Mouse (Mus musculus) MEL (cell line): ENCODE data around the gene Fkbp15. TPM values are rescaled to one million over a fixed set of nuclear protein-coding genes. Genes with fewer than 3 reads are reported as not detected.

Experiments used
- DNase-seq: peaks from one replicate; pipeline ENCODE4 v3.0.0; 2011; ENCODE audit warnings: low read depth, low spot score
- H3K27ac ChIP-seq: 2 replicates; pipeline ENCODE4 v1.5.1; 2012; ENCODE audit warnings: low read depth, mild to moderate bottlenecking, control low read depth, low read length, moderate library complexity; ENCODE audit not compliant: control insufficient read depth
- H3K27me3 ChIP-seq, 2 experiments: fragments of 150-350 bp in 1 of 2; sonication (generic) in 1 of 2; 2 replicates each; pipeline ENCODE4 v1.6.1; 2012; ENCODE audit warnings: low read length in 2 of 2, mild to moderate bottlenecking in 2 of 2, improper control_type of control experiment in 1 of 2, moderate library complexity in 1 of 2; ENCODE audit not compliant: insufficient read depth in 2 of 2, control insufficient read depth in 1 of 2
- H3K36me3 ChIP-seq, 2 experiments: 2 replicates each; pipeline ENCODE4 v1.6.1; 2012 to 2014; ENCODE audit warnings: low read length in 2 of 2, improper control_type of control experiment in 1 of 2, inconsistent platforms in 1 of 2, mild to moderate bottlenecking in 1 of 2; ENCODE audit not compliant: insufficient read depth in 2 of 2, control insufficient read depth in 1 of 2
- H3K4me1 ChIP-seq, 2 experiments: fragments of 150-350 bp in 1 of 2; sonication (generic) in 1 of 2; 2 replicates each; pipeline ENCODE4 v1.6.1; 2012; ENCODE audit warnings: low read length in 2 of 2, improper control_type of control experiment in 1 of 2, mild to moderate bottlenecking in 1 of 2; ENCODE audit not compliant: insufficient read depth in 2 of 2, control insufficient read depth in 1 of 2
- H3K4me3 ChIP-seq, 2 experiments: fragments of 150-350 bp in 1 of 2; sonication (generic) in 1 of 2; 2 replicates each; pipeline ENCODE4 v1.5.1; 2012; ENCODE audit warnings: low read depth in 2 of 2, low read length in 2 of 2, mild to moderate bottlenecking in 2 of 2, moderate library complexity in 2 of 2, control low read depth in 1 of 2, improper control_type of control experiment in 1 of 2; ENCODE audit not compliant: control insufficient read depth in 1 of 2, insufficient read depth in 1 of 2
- H3K79me2 ChIP-seq: 2 replicates; pipeline ENCODE4 v1.6.1; 2012; ENCODE audit warnings: mild to moderate bottlenecking, low read length, moderate library complexity; ENCODE audit not compliant: control insufficient read depth, poor library complexity, insufficient read depth
- H3K9ac ChIP-seq: 2 replicates; pipeline ENCODE4 v1.6.1; 2012; ENCODE audit warnings: low read depth, mild to moderate bottlenecking, control low read depth, low read length, moderate library complexity; ENCODE audit not compliant: control insufficient read depth, poor library complexity, severe bottlenecking
- H3K9me3 ChIP-seq: fragments of 150-350 bp; sonication (generic); replicated peaks from 2 replicates; pipeline ENCODE4 v1.6.1; 2012; ENCODE audit warnings: mild to moderate bottlenecking, low read length, improper control_type of control experiment, moderate library complexity; ENCODE audit not compliant: insufficient read depth
- BHLHE40 ChIP-seq: IDR thresholded peaks from 2 replicates; pipeline ENCODE4 v1.6.1; 2012; ENCODE audit warnings: low read depth, mild to moderate bottlenecking, inconsistent platforms, low read length, improper control_type of control experiment, borderline replicate concordance
- CHD1 ChIP-seq: IDR thresholded peaks from 2 replicates; pipeline ENCODE4 v1.6.1; 2012; ENCODE audit warnings: low read depth, mild to moderate bottlenecking, inconsistent platforms, low read length, improper control_type of control experiment
- CHD2 ChIP-seq: IDR thresholded peaks from 2 replicates; pipeline ENCODE4 v1.6.1; 2011; ENCODE audit warnings: low read length, improper control_type of control experiment
- CTCF ChIP-seq, 3 experiments: IDR thresholded peaks in 2 of 3; conservative IDR thresholded peaks in 1 of 3; 2 replicates each; pipeline ENCODE4 v1.5.1; 2011 to 2012; ENCODE audit warnings: low read length in 3 of 3, low read depth in 2 of 3, mild to moderate bottlenecking in 2 of 3, improper control_type of control experiment in 1 of 3, inconsistent platforms in 1 of 3, mixed read lengths in 1 of 3, moderate library complexity in 1 of 3; ENCODE audit not compliant: control insufficient read depth in 1 of 3, insufficient read depth in 1 of 3, poor library complexity in 1 of 3, severe bottlenecking in 1 of 3
- E2F4 ChIP-seq: IDR thresholded peaks from 2 replicates; pipeline ENCODE4 v1.6.1; 2011; ENCODE audit warnings: low read depth, low read length, improper control_type of control experiment, borderline replicate concordance
- EP300 ChIP-seq, 2 experiments: IDR thresholded peaks; 2 replicates each; pipeline ENCODE4 v1.6.1; 2011; ENCODE audit warnings: improper control_type of control experiment in 2 of 2, low read length in 2 of 2, low read depth in 1 of 2, mild to moderate bottlenecking in 1 of 2
- GABPA ChIP-seq: IDR thresholded peaks from 2 replicates; pipeline ENCODE4 v1.6.1; 2012; ENCODE audit warnings: low read depth, mild to moderate bottlenecking, inconsistent platforms, low read length, improper control_type of control experiment, moderate library complexity
- JUND ChIP-seq: IDR thresholded peaks from 2 replicates; pipeline ENCODE4 v1.6.1; 2011; ENCODE audit warnings: low read depth, mild to moderate bottlenecking, improper control_type of control experiment, low read length
- KAT2A ChIP-seq: conservative IDR thresholded peaks from 2 replicates; pipeline ENCODE4 v1.6.1; 2012; ENCODE audit warnings: low read depth, low read length, improper control_type of control experiment, inconsistent platforms
- MAFK ChIP-seq: IDR thresholded peaks from 2 replicates; pipeline ENCODE4 v1.6.1; 2011; ENCODE audit warnings: low read depth, mild to moderate bottlenecking, low read length, improper control_type of control experiment, borderline replicate concordance
- MEF2A ChIP-seq: IDR thresholded peaks from 2 replicates; pipeline ENCODE4 v1.6.1; 2014; ENCODE audit warnings: low read depth, mild to moderate bottlenecking, inconsistent platforms, low read length, improper control_type of control experiment; ENCODE audit not compliant: poor library complexity, insufficient replicate concordance, severe bottlenecking; ENCODE audit errors: extremely low read depth
- MXI1 ChIP-seq: IDR thresholded peaks from 2 replicates; pipeline ENCODE4 v1.6.1; 2011; ENCODE audit warnings: mild to moderate bottlenecking, low read depth, low read length, improper control_type of control experiment
- MYB ChIP-seq: IDR thresholded peaks from 2 replicates; pipeline ENCODE4 v1.6.1; 2011; ENCODE audit warnings: mild to moderate bottlenecking, low read depth, low read length, improper control_type of control experiment
- MYC ChIP-seq: IDR thresholded peaks from 2 replicates; pipeline ENCODE4 v1.6.1; 2011; ENCODE audit warnings: low read depth, mild to moderate bottlenecking, low read length, improper control_type of control experiment, moderate library complexity
- NELFE ChIP-seq: IDR thresholded peaks from 2 replicates; pipeline ENCODE4 v1.6.1; 2011; ENCODE audit warnings: low read depth, low read length, improper control_type of control experiment
- NRF1 ChIP-seq: IDR thresholded peaks from 2 replicates; pipeline ENCODE4 v1.6.1; 2014; ENCODE audit warnings: low read depth, mild to moderate bottlenecking, inconsistent platforms, low read length, improper control_type of control experiment, moderate library complexity; ENCODE audit not compliant: poor library complexity, insufficient read depth, severe bottlenecking
- POLR2A ChIP-seq, 2 experiments: IDR thresholded peaks; 2 replicates each; pipeline ENCODE4 v1.6.1; 2011 to 2012; ENCODE audit warnings: low read length in 2 of 2, mild to moderate bottlenecking in 2 of 2, control low read depth in 1 of 2, improper control_type of control experiment in 1 of 2, low read depth in 1 of 2, moderate library complexity in 1 of 2; ENCODE audit not compliant: control insufficient read depth in 1 of 2, insufficient read depth in 1 of 2, poor library complexity in 1 of 2
- POLR2AphosphoS2 ChIP-seq: IDR thresholded peaks from 2 replicates; pipeline ENCODE4 v1.6.1; 2011; ENCODE audit warnings: low read length, improper control_type of control experiment
- POLR2AphosphoS5 ChIP-seq: IDR thresholded peaks from 2 replicates; pipeline ENCODE4 v1.6.1; 2012; ENCODE audit warnings: low read depth, borderline replicate concordance, mild to moderate bottlenecking, inconsistent platforms, low read length, moderate library complexity, mixed read lengths
- RCOR1 ChIP-seq: IDR thresholded peaks from 2 replicates; pipeline ENCODE4 v1.6.1; 2012; ENCODE audit warnings: low read depth, mild to moderate bottlenecking, inconsistent platforms, low read length, improper control_type of control experiment
- SIN3A ChIP-seq: IDR thresholded peaks from 2 replicates; pipeline ENCODE4 v1.6.1; 2012; ENCODE audit warnings: low read length, improper control_type of control experiment, inconsistent platforms
- SMC3 ChIP-seq: IDR thresholded peaks from 2 replicates; pipeline ENCODE4 v1.6.1; 2011; ENCODE audit warnings: low read depth, low read length, improper control_type of control experiment
- TAL1 ChIP-seq: IDR thresholded peaks from 2 replicates; pipeline ENCODE4 v1.6.1; 2012; ENCODE audit warnings: mild to moderate bottlenecking, inconsistent platforms, low read length, moderate library complexity, mixed read lengths
- TCF12 ChIP-seq: IDR thresholded peaks from 2 replicates; pipeline ENCODE4 v1.6.1; 2014; ENCODE audit warnings: low read depth, mild to moderate bottlenecking, inconsistent platforms, low read length, improper control_type of control experiment, moderate library complexity
- USF1 ChIP-seq: IDR thresholded peaks from 2 replicates; pipeline ENCODE4 v1.6.1; 2014; ENCODE audit warnings: low read depth, mild to moderate bottlenecking, inconsistent platforms, low read length, improper control_type of control experiment, moderate library complexity
- USF2 ChIP-seq, 2 experiments: IDR thresholded peaks; 2 replicates each; pipeline ENCODE4 v1.6.1; 2011 to 2012; ENCODE audit warnings: improper control_type of control experiment in 2 of 2, low read length in 2 of 2, borderline replicate concordance in 1 of 2, inconsistent platforms in 1 of 2, low read depth in 1 of 2, mild to moderate bottlenecking in 1 of 2; ENCODE audit not compliant: insufficient read depth in 1 of 2
- ZC3H11A ChIP-seq: IDR thresholded peaks from 2 replicates; pipeline ENCODE4 v1.6.1; 2012; ENCODE audit warnings: low read depth, mild to moderate bottlenecking, inconsistent platforms, low read length, improper control_type of control experiment
- ZNF384 ChIP-seq: IDR thresholded peaks from 2 replicates; pipeline ENCODE4 v1.6.1; 2012; ENCODE audit warnings: low read depth, mild to moderate bottlenecking, inconsistent platforms, low read length, improper control_type of control experiment
- polyA plus RNA-seq, 2 experiments: library from polyadenylated mRNA; stranded (reverse) in 1 of 2; unstranded in 1 of 2; fragments of >175 nt in 1 of 2; fragments of >200 nt in 1 of 2; gene quantifications; 2 replicates each; pipeline versions ENCODE4 v1.2.1 to v1.2.4; 2012; ENCODE audit warnings: low replicate concordance in 2 of 2, low read depth in 1 of 2; ENCODE audit not compliant: insufficient read length in 2 of 2, insufficient read depth in 1 of 2, missing spikeins in 1 of 2
- total RNA-seq: library from RNA; depleted of rRNA; stranded (reverse); fragments of 300-350 nt; gene quantifications from 2 replicates; pipeline ENCODE4 v1.2.3, GENCODE M21; 2012

Gene Fkbp15
- total and polyA plus RNA-seq, 3 experiments = 21.1 to 26.5 TPM; not detected in 1

- TF ChIP-seq E2F4 = no peak
- TF ChIP-seq MEF2A = no peak
- no peak for TF ChIP-seq MAFK
- TF ChIP-seq USF2 (IDR thresholded peaks at IDR 0.05; ENCODE audit: borderline replicate concordance in 1 of 2, insufficient read depth in 1 of 2, low read depth in 1 of 2, low read length in 2 of 2) = no peak
- no peak for TF ChIP-seq JUND
- no peak for TF ChIP-seq KAT2A
- no peak for TF ChIP-seq EP300 (IDR thresholded peaks at IDR 0.05; ENCODE audit: low read depth in 1 of 2, low read length in 2 of 2)
- TF ChIP-seq SMC3 = no peak
- no peak for TF ChIP-seq USF1
- no peak for TF ChIP-seq BHLHE40
- TF ChIP-seq TCF12 = no peak
- no peak for TF ChIP-seq POLR2A (IDR thresholded peaks at IDR 0.05; ENCODE audit: control insufficient read depth in 1 of 2, insufficient read depth in 1 of 2, low read depth in 1 of 2, low read length in 2 of 2, poor library complexity in 1 of 2)
- TF ChIP-seq CHD2 = no peak
- no peak for TF ChIP-seq ZNF384
- Histone ChIP-seq H3K36me3 (peaks cover 0 to 11% of the 10 kb centered on the region in 2 experiments; a peak in 2 of 4 replicates), H3K4me3 (no peak overlapping the region), H3K27ac (no peak overlapping the region), H3K4me1 (no peaks in the 10 kb centered on the region), H3K79me2 (no peaks in the 10 kb centered on the region), H3K27me3 (no peaks in the 10 kb centered on the region), H3K9ac (no peak overlapping the region), H3K9me3 (no peaks in the 10 kb centered on the region)
- DNase-seq = no peak
Measured at GRCm38 (mm10) chr4:62306840-62307239, 53.5 kb downstream of the Fkbp15 start.

GRCm38 (mm10) chr4:62306301-62306700, 54.0 kb downstream of the Fkbp15 start:
- peaks cover 0 to 7% of the 10 kb centered on the region in 2 experiments; a peak in 2 of 4 replicates for H3K36me3 ChIP-seq
- H3K27ac ChIP-seq = no peak overlapping the region
- H3K4me3 ChIP-seq = no peak overlapping the region
- no peaks in the 10 kb centered on the region for H3K79me2 ChIP-seq
- no peaks in the 10 kb centered on the region for H3K4me1 ChIP-seq
- no peak overlapping the region for H3K9ac ChIP-seq
- DNase-seq = no peak
- H3K27me3 ChIP-seq = no peaks in the 10 kb centered on the region
- H3K9me3 ChIP-seq = no peaks in the 10 kb centered on the region
- TF ChIP-seq POLR2AphosphoS5 (no peak), GABPA (no peak), RCOR1 (no peak), MYB (no peak), CTCF (IDR thresholded peaks at IDR 0.05 in 2 of 3, conservative IDR thresholded peaks at IDR 0.05 in 1 of 3; ENCODE audit: control insufficient read depth in 1 of 3, insufficient read depth in 1 of 3, low read depth in 2 of 3, low read length in 3 of 3, poor library complexity in 1 of 3, severe bottlenecking in 1 of 3) (no peak), NELFE (no peak), CHD2 (no peak), TAL1 (no peak), MXI1 (no peak), NRF1 (no peak), POLR2AphosphoS2 (no peak), CHD1 (no peak), ZNF384 (no peak), ZC3H11A (no peak), SIN3A (no peak), MYC (no peak), USF2 (IDR thresholded peaks at IDR 0.05; ENCODE audit: borderline replicate concordance in 1 of 2, insufficient read depth in 1 of 2, low read depth in 1 of 2, low read length in 2 of 2) (no peak), KAT2A (no peak)
